Mouse (Mus musculus): ENCODE measurements at regions not wholly inside any gene's neighbourhood (a gene's known extent, or its start where the extent isn't known, plus 50 kb on each side); places are given as distances from the start of the nearest gene placed in this dataset.

DNA sequence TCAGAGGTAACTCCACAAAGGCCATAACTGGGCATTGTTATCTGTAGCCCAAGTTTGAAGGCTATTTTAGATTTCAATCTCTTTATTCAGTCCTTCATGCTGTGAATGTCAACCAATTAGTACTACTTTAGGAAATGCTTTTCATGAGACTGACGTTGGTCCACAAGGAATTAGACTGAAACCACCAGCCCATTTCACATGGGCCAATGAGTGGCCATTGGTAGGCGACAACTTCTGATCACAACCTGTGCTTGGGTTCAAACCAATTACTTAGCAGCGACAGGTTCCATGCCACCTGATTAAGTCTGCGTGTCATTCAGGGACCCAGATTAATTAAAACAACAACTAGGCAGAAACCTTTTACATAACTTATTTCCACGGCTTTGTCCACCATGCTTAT is 126.9 kb upstream of the Tenm3 start:
- Histone ChIP-seq H3K27me3 (ENCODE audit: insufficient read depth, low read length) (no peaks in the 10 kb centered on the region), H3K4me3 (ENCODE audit: low read depth, low read length) (no peak overlapping the region), H3K27ac (ENCODE audit: low read depth, low read length) (no peak overlapping the region), H3K36me3 (ENCODE audit: insufficient read depth, low read length) (no peaks in the 10 kb centered on the region), H3K9me3 (ENCODE audit: low read length) (no peaks in the 10 kb centered on the region), H3K9ac (replicated peaks; ENCODE audit: low read length, poor library complexity, severe bottlenecking) (no peak overlapping the region), H3K4me1 (ENCODE audit: insufficient read depth, low read length) (no peaks in the 10 kb centered on the region), H3K4me2 (ENCODE audit: low read depth, low read length, poor library complexity, severe bottlenecking) (no peak overlapping the region)
- ATAC-seq (ENCODE audit: low FRiP score), result no peak
- no peak for TF ChIP-seq CTCF (IDR thresholded peaks at IDR 0.05)
- no peak for DNase-seq (ENCODE audit: low spot score)
- 55% methylated on average over 5 of the region's 5 CpGs for WGBS

GRCm38 (mm10) chr8:48964929-48965328 is 121.2 kb upstream of the Tenm3 start:
- no peak overlapping the region for H3K4me2 ChIP-seq (ENCODE audit: low read depth, low read length, poor library complexity, severe bottlenecking)
- ATAC-seq (ENCODE audit: low FRiP score), result no peak
- 0 out of 2 replicates have a peak, but pooled peaks have one; percentile 13 for TF ChIP-seq CTCF (IDR thresholded peaks at IDR 0.05)
- no peaks in the 10 kb centered on the region for H3K9me3 ChIP-seq (ENCODE audit: low read length)
- no peak overlapping the region for H3K27ac ChIP-seq (ENCODE audit: low read depth, low read length)
- no peak overlapping the region for H3K4me3 ChIP-seq (ENCODE audit: low read depth, low read length)
- H3K27me3 ChIP-seq (ENCODE audit: insufficient read depth, low read length), result no peaks in the 10 kb centered on the region
- no peaks in the 10 kb centered on the region for H3K36me3 ChIP-seq (ENCODE audit: insufficient read depth, low read length)
- no peak overlapping the region for H3K9ac ChIP-seq (replicated peaks; ENCODE audit: low read length, poor library complexity, severe bottlenecking)
- WGBS, result 87% methylated on average over 1 of the region's 1 CpGs
- no peaks in the 10 kb centered on the region for H3K4me1 ChIP-seq (ENCODE audit: insufficient read depth, low read length)
- DNase-seq (ENCODE audit: low spot score), result no peak

DNA sequence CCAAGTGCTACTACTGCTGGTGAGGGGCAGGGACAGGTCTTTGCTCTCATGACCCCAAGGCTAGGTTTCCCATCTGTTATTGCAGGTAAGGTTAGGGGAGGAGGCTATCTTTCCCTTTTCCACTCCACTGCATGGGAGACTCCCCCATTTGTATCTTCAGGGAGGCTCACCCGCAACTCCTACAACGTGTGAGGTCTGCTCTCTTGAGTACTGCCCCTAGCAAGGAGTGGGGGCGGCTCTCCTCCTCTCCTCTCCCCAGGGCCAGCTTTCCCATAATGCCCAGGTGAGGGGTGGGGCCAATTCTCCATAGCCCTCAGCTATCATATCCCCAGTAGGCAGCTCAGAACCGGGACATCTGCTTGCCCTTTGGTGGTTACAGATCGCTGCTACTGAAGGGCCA is 113.9 kb upstream of the Tenm3 start:
- Histone ChIP-seq H3K4me3 (ENCODE audit: low read depth, low read length) (no peak overlapping the region), H3K36me3 (ENCODE audit: insufficient read depth, low read length) (no peaks in the 10 kb centered on the region), H3K27me3 (ENCODE audit: insufficient read depth, low read length) (no peaks in the 10 kb centered on the region), H3K4me2 (ENCODE audit: low read depth, low read length, poor library complexity, severe bottlenecking) (no peak overlapping the region), H3K9me3 (ENCODE audit: low read length) (no peaks in the 10 kb centered on the region), H3K4me1 (ENCODE audit: insufficient read depth, low read length) (no peaks in the 10 kb centered on the region), H3K9ac (replicated peaks; ENCODE audit: low read length, poor library complexity, severe bottlenecking) (no peak overlapping the region), H3K27ac (ENCODE audit: low read depth, low read length) (no peak overlapping the region)
- no peak for TF ChIP-seq CTCF (IDR thresholded peaks at IDR 0.05)
- ATAC-seq (ENCODE audit: low FRiP score), result no peak; the same call in 1 of the 2 replicates
- no peak for DNase-seq (ENCODE audit: low spot score)
- WGBS, result 83% methylated on average over 5 of the region's 5 CpGs

GRCm38 (mm10) chr8:48951412-48951811 is 107.7 kb upstream of the Tenm3 start:
- WGBS, result 77% methylated on average over 10 of the region's 10 CpGs
- Histone ChIP-seq H3K9ac (replicated peaks; ENCODE audit: low read length, poor library complexity, severe bottlenecking) (no peak overlapping the region), H3K27ac (ENCODE audit: low read depth, low read length) (no peak overlapping the region), H3K4me2 (ENCODE audit: low read depth, low read length, poor library complexity, severe bottlenecking) (no peak overlapping the region), H3K27me3 (ENCODE audit: insufficient read depth, low read length) (no peaks in the 10 kb centered on the region), H3K9me3 (ENCODE audit: low read length) (no peaks in the 10 kb centered on the region), H3K36me3 (ENCODE audit: insufficient read depth, low read length) (no peaks in the 10 kb centered on the region), H3K4me3 (ENCODE audit: low read depth, low read length) (no peak overlapping the region), H3K4me1 (ENCODE audit: insufficient read depth, low read length) (no peaks in the 10 kb centered on the region)
- DNase-seq (ENCODE audit: low spot score), result no peak
- TF ChIP-seq CTCF (IDR thresholded peaks at IDR 0.05), result no peak
- ATAC-seq (ENCODE audit: low FRiP score), result no peak

- ATAC-seq (ENCODE audit: low FRiP score) (no peak), DNase-seq (ENCODE audit: low spot score) (no peak)
- no peaks in the 10 kb centered on the region for H3K9me3 ChIP-seq (ENCODE audit: low read length)
- no peak overlapping the region for H3K9ac ChIP-seq (replicated peaks; ENCODE audit: low read length, poor library complexity, severe bottlenecking)
- H3K4me1 ChIP-seq (ENCODE audit: insufficient read depth, low read length), result no peaks in the 10 kb centered on the region
- H3K36me3 ChIP-seq (ENCODE audit: insufficient read depth, low read length), result no peaks in the 10 kb centered on the region
- TF ChIP-seq CTCF (IDR thresholded peaks at IDR 0.05), result no peak
- H3K27me3 ChIP-seq (ENCODE audit: insufficient read depth, low read length), result no peaks in the 10 kb centered on the region
- H3K27ac ChIP-seq (ENCODE audit: low read depth, low read length), result no peak overlapping the region
- WGBS, result 52% methylated on average over 1 of the region's 1 CpGs
- H3K4me3 ChIP-seq (ENCODE audit: low read depth, low read length), result no peak overlapping the region
- no peak overlapping the region for H3K4me2 ChIP-seq (ENCODE audit: low read depth, low read length, poor library complexity, severe bottlenecking)
Observed at GRCm38 (mm10) chr8:48944177-48944576, 100.4 kb upstream of the Tenm3 start.

GRCm38 (mm10) chr8:48937144-48937543 is 93.4 kb upstream of the Tenm3 start:
- Histone ChIP-seq H3K4me3 (ENCODE audit: low read depth, low read length) (no peak overlapping the region), H3K4me2 (ENCODE audit: low read depth, low read length, poor library complexity, severe bottlenecking) (no peak overlapping the region), H3K36me3 (ENCODE audit: insufficient read depth, low read length) (no peaks in the 10 kb centered on the region), H3K4me1 (ENCODE audit: insufficient read depth, low read length) (no peaks in the 10 kb centered on the region), H3K9me3 (ENCODE audit: low read length) (no peaks in the 10 kb centered on the region), H3K27me3 (ENCODE audit: insufficient read depth, low read length) (no peaks in the 10 kb centered on the region), H3K27ac (ENCODE audit: low read depth, low read length) (no peak overlapping the region), H3K9ac (replicated peaks; ENCODE audit: low read length, poor library complexity, severe bottlenecking) (no peak overlapping the region)
- no peak for TF ChIP-seq CTCF (IDR thresholded peaks at IDR 0.05)
- ATAC-seq (ENCODE audit: low FRiP score) (no peak), DNase-seq (ENCODE audit: low spot score) (no peak)
- 85% methylated on average over 3 of the region's 3 CpGs for WGBS
